Mouse (Mus musculus) CH12.LX (cell line): ENCODE data around the gene S100a6.

Source experiments
- BHLHE40 ChIP-seq: IDR thresholded peaks from 2 replicates; pipeline ENCODE4 v1.6.1; 2011; ENCODE audit warnings: mild to moderate bottlenecking, low read depth, low read length, improper control_type of control experiment
- CTCF ChIP-seq, 2 experiments: IDR thresholded peaks in 1 of 2; conservative IDR thresholded peaks in 1 of 2; 2 replicates each; pipeline ENCODE4 v1.5.1; 2011 to 2012; ENCODE audit warnings: low read depth in 2 of 2, low read length in 2 of 2, improper control_type of control experiment in 1 of 2, inconsistent platforms in 1 of 2, mild to moderate bottlenecking in 1 of 2, moderate library complexity in 1 of 2
- EP300 ChIP-seq: IDR thresholded peaks from 2 replicates; pipeline ENCODE4 v1.6.1; 2011; ENCODE audit warnings: low read length, improper control_type of control experiment
- MYC ChIP-seq: IDR thresholded peaks from 2 replicates; pipeline ENCODE4 v1.6.1; 2011; ENCODE audit warnings: low read depth, mild to moderate bottlenecking, improper control_type of control experiment, low read length
- TCF12 ChIP-seq: IDR thresholded peaks from 2 replicates; pipeline ENCODE4 v1.6.1; 2014; ENCODE audit warnings: low read depth, mild to moderate bottlenecking, inconsistent platforms, low read length, improper control_type of control experiment
- UBTF ChIP-seq: IDR thresholded peaks from 2 replicates; pipeline ENCODE4 v1.6.1; 2012; ENCODE audit warnings: low read depth, mild to moderate bottlenecking, inconsistent platforms, low read length, improper control_type of control experiment, moderate library complexity
- USF1 ChIP-seq: IDR thresholded peaks from 2 replicates; pipeline ENCODE4 v1.6.1; 2014; ENCODE audit warnings: low read depth, mild to moderate bottlenecking, inconsistent platforms, low read length, improper control_type of control experiment

GRCm38 (mm10) chr3:90598212-90598611 lies 14.5 kb upstream of the S100a6 start:
- TF ChIP-seq BHLHE40 = no peak
- no peak for TF ChIP-seq MYC
- no peak for TF ChIP-seq USF1
- no peak for TF ChIP-seq CTCF (conservative IDR thresholded peaks at IDR 0.05 in 1 of 2, IDR thresholded peaks at IDR 0.05 in 1 of 2; ENCODE audit: low read depth in 2 of 2, low read length in 2 of 2)
- no peak for TF ChIP-seq TCF12
- no peak for TF ChIP-seq UBTF
- TF ChIP-seq EP300 = no peak
